Mouse (Mus musculus) granulocyte monocyte progenitor cell, adult 5-6 weeks (primary cell): ENCODE data around the gene Akip1. TPM values are rescaled to one million over a fixed set of nuclear protein-coding genes. Genes with fewer than 3 reads are reported as not detected.

Experiments used
- total RNA-seq, 2 experiments: library from RNA; stranded (forward) in 1 of 2; stranded (reverse) in 1 of 2; fragments of 200-712, 200-1000 nt in 1 of 2; fragments of >200 nt in 1 of 2; fragmentation: Nextera tagmentation in 1 of 2; gene quantifications; 2 replicates each; pipeline ENCODE4 v1.2.3; 2014 to 2017

Gene Akip1
- total RNA-seq, 2 experiments from 2014 or later = 20.8 to 44.7 TPM

Other genes starting within 250 kb of the Akip1 start
- 0.11 TPM in 1 of 2 replicates, not detected in the other for gene Trim66, start 195.6 kb upstream of the Akip1 start, total RNA-seq (2014; fragmentation: Nextera tagmentation)
- gene Trim66, start 195.6 kb upstream of the Akip1 start, total RNA-seq (2017) = 0.09 TPM in 1 of 2 replicates, not detected in the other
- 686 and 801 TPM in 2 replicates for gene Rpl27a, start 184.5 kb upstream of the Akip1 start, total RNA-seq (2014; fragmentation: Nextera tagmentation)
- gene Rpl27a, start 184.5 kb upstream of the Akip1 start, total RNA-seq (2017) = 939 and 1,342 TPM in 2 replicates
- gene St5, start 85 bp upstream of the Akip1 start, total RNA-seq (2014; fragmentation: Nextera tagmentation) = 0.49 TPM in 1 of 2 replicates, not detected in the other
- 0.72 and 1.6 TPM in 2 replicates for gene St5, start 85 bp upstream of the Akip1 start, total RNA-seq (2017)
- gene BC051019, start 20.2 kb downstream of the Akip1 start, total RNA-seq (2014; fragmentation: Nextera tagmentation) = not detected in 2 replicates
- gene BC051019, start 20.2 kb downstream of the Akip1 start, total RNA-seq (2017) = not detected in 2 replicates
- not detected in 2 replicates for gene Ascl3, start 28.0 kb downstream of the Akip1 start, total RNA-seq (2014; fragmentation: Nextera tagmentation)
- not detected in 2 replicates for gene Ascl3, start 28.0 kb downstream of the Akip1 start, total RNA-seq (2017)
- 29.3 and 33.6 TPM in 2 replicates for gene Tmem9b, start 49.2 kb downstream of the Akip1 start, total RNA-seq (2014; fragmentation: Nextera tagmentation)
- 20.3 and 28.0 TPM in 2 replicates for gene Tmem9b, start 49.2 kb downstream of the Akip1 start, total RNA-seq (2017)
- gene Nrip3, start 78.3 kb downstream of the Akip1 start, total RNA-seq (2014; fragmentation: Nextera tagmentation) = not detected in 2 replicates
- not detected in 2 replicates for gene Nrip3, start 78.3 kb downstream of the Akip1 start, total RNA-seq (2017)
- gene Scube2, start 162.0 kb downstream of the Akip1 start, total RNA-seq (2014; fragmentation: Nextera tagmentation) = not detected in 2 replicates
- gene Scube2, start 162.0 kb downstream of the Akip1 start, total RNA-seq (2017) = not detected in 2 replicates